Mouse (Mus musculus) intestine, embryonic 14.5 days (tissue): Measurements from ENCODE around the gene Fam126b. TPM values are rescaled to one million over a fixed set of nuclear protein-coding genes. Genes with fewer than 3 reads are reported as not detected.

Source experiments
- ATAC-seq: fragments of 200-750 bp; cut with Nextera tagmentation; replicated peaks from 2 replicates; pipeline ENCODE4 v1.8.0; 2017; ENCODE audit warnings: low read depth, moderate number of reproducible peaks, moderate TSS enrichment, moderate library complexity; ENCODE audit not compliant: low FRiP score, low TSS enrichment
- DNase-seq: peaks from one replicate; pipeline ENCODE4 v3.0.0-alpha.2; 2018; ENCODE audit warnings: low spot score
- H3K27ac ChIP-seq: fragments of 300-500 bp; sonication (generic); 2 replicates; pipeline ENCODE4 v1.5.1; 2014; ENCODE audit warnings: low read depth, mild to moderate bottlenecking, control low read depth
- H3K27me3 ChIP-seq: fragments of 300-500 bp; sonication (generic); replicated peaks from 2 replicates; pipeline ENCODE4 v1.6.1; 2014; ENCODE audit warnings: low read length, control low read depth; ENCODE audit not compliant: control insufficient read depth, insufficient read depth
- H3K36me3 ChIP-seq: fragments of 300-500 bp; sonication (generic); 2 replicates; pipeline ENCODE4 v1.6.1; 2014; ENCODE audit warnings: low read length, control low read depth; ENCODE audit not compliant: control insufficient read depth, insufficient read depth
- H3K4me1 ChIP-seq: fragments of 300-500 bp; sonication (generic); replicated peaks from 2 replicates; pipeline ENCODE4 v1.6.1; 2014; ENCODE audit warnings: low read length, control low read depth, mixed read lengths; ENCODE audit not compliant: control insufficient read depth, insufficient read depth
- H3K4me2 ChIP-seq: fragments of 300-500 bp; sonication (generic); 2 replicates; pipeline ENCODE4 v1.6.1; 2014; ENCODE audit warnings: low read length
- H3K4me3 ChIP-seq: fragments of 300-500 bp; sonication (generic); 2 replicates; pipeline ENCODE4 v1.5.1; 2014; ENCODE audit warnings: low read depth, low read length, control low read depth, mixed read lengths
- H3K9ac ChIP-seq: fragments of 300-500 bp; sonication (generic); 2 replicates; pipeline ENCODE4 v1.6.1; 2014; ENCODE audit warnings: mild to moderate bottlenecking, low read length
- H3K9me3 ChIP-seq: fragments of 300-500 bp; sonication (generic); 2 replicates; pipeline ENCODE4 v1.6.1; 2016; ENCODE audit warnings: low read length, control low read depth; ENCODE audit not compliant: control insufficient read depth
- WGBS: fragments of 180-500 bp; shearing (Covaris S2); extraction: QIAGEN DNeasy Blood & Tissue Kit; methylation state at CpG from one replicate; pipeline ENCODE4 v1.1.7; 2014; 5-methylcytosine and 5-hydroxymethylcytosine counted together
- polyA plus RNA-seq: library from polyadenylated mRNA; unstranded; fragments of >200 nt; fragmentation: Nextera tagmentation; extraction: Ambion mirVana; gene quantifications from 2 replicates; pipeline ENCODE4 v1.2.1, GENCODE M21; 2014

The Fam126b gene
- polyA plus RNA-seq, 1 experiment from 2014 or later, result 9.1 TPM

- ATAC-seq (peak; percentile 62), DNase-seq (peak; percentile 75)
- H3K9me3 ChIP-seq, result no peaks in the 10 kb centered on the region
- H3K4me3 ChIP-seq, result peak overlapping the region; percentile 99
- 5% methylated on average over 35 of the region's 36 CpGs for WGBS
- peaks cover 10% of the 10 kb centered on the region for H3K4me1 ChIP-seq
- H3K27me3 ChIP-seq, result no peaks in the 10 kb centered on the region
- 0 out of 2 replicates have a peak, but pooled peaks cover under 1% of the 10 kb centered on the region for H3K36me3 ChIP-seq
- peak overlapping the region; percentile 76 for H3K27ac ChIP-seq
- peak overlapping the region; percentile 56 for H3K4me2 ChIP-seq
- H3K9ac ChIP-seq, result peak overlapping the region; percentile 83
Measured at GRCm38 (mm10) chr1:58585373-58586170, 551 bp downstream of the Fam126b start.

- Histone ChIP-seq H3K27me3 (no peaks in the 10 kb centered on the region), H3K4me2 (no peak overlapping the region), H3K4me3 (no peak overlapping the region), H3K9ac (no peak overlapping the region), H3K9me3 (no peaks in the 10 kb centered on the region), H3K27ac (no peak overlapping the region), H3K4me1 (peaks cover 10% of the 10 kb centered on the region), H3K36me3 (no peaks in the 10 kb centered on the region)
- DNase-seq (no peak), ATAC-seq (no peak)
- WGBS, result 82% methylated on average over 1 of the region's 1 CpGs
Measured at GRCm38 (mm10) chr1:58584271-58584670, 1.9 kb downstream of the Fam126b start.

GRCm38 (mm10) chr1:58582611-58583010 is 3.5 kb downstream of the Fam126b start:
- ATAC-seq, result no peak
- WGBS, result 65% methylated on average over 1 of the region's 1 CpGs
- no peak overlapping the region for H3K4me2 ChIP-seq
- no peaks in the 10 kb centered on the region for H3K9me3 ChIP-seq
- H3K36me3 ChIP-seq, result no peaks in the 10 kb centered on the region
- DNase-seq, result no peak
- H3K27me3 ChIP-seq, result no peaks in the 10 kb centered on the region
- peaks cover 10% of the 10 kb centered on the region for H3K4me1 ChIP-seq
- H3K9ac ChIP-seq, result no peak overlapping the region
- H3K4me3 ChIP-seq, result no peak overlapping the region
- no peak overlapping the region for H3K27ac ChIP-seq

- H3K27me3 ChIP-seq, result no peaks in the 10 kb centered on the region
- H3K27ac ChIP-seq, result no peak overlapping the region
- no peak for DNase-seq
- no peak overlapping the region for H3K9ac ChIP-seq
- WGBS, result 84% methylated on average over 2 of the region's 2 CpGs
- no peaks in the 10 kb centered on the region for H3K36me3 ChIP-seq
- no peak overlapping the region for H3K4me3 ChIP-seq
- no peaks in the 10 kb centered on the region for H3K9me3 ChIP-seq
- no peak overlapping the region for H3K4me2 ChIP-seq
- no peak for ATAC-seq
- H3K4me1 ChIP-seq, result no peaks in the 10 kb centered on the region
Measured at GRCm38 (mm10) chr1:58579179-58579578, 6.9 kb downstream of the Fam126b start.

GRCm38 (mm10) chr1:58570437-58570836 is 15.7 kb downstream of the Fam126b start:
- Histone ChIP-seq H3K36me3 (no peaks in the 10 kb centered on the region), H3K27me3 (no peaks in the 10 kb centered on the region), H3K4me1 (no peaks in the 10 kb centered on the region), H3K27ac (no peak overlapping the region), H3K9ac (no peak overlapping the region), H3K4me3 (no peak overlapping the region), H3K9me3 (no peaks in the 10 kb centered on the region), H3K4me2 (no peak overlapping the region)
- WGBS, result 43% methylated on average over 4 of the region's 4 CpGs
- DNase-seq (no peak), ATAC-seq (no peak)

GRCm38 (mm10) chr1:58568456-58569130 is 17.5 kb downstream of the Fam126b start:
- H3K4me2 ChIP-seq, result no peak overlapping the region
- no peaks in the 10 kb centered on the region for H3K27me3 ChIP-seq
- 0 out of 2 replicates have a peak, but pooled peaks cover 4% of the 10 kb centered on the region for H3K36me3 ChIP-seq
- no peaks in the 10 kb centered on the region for H3K9me3 ChIP-seq
- H3K27ac ChIP-seq, result no peak overlapping the region
- no peak overlapping the region for H3K4me3 ChIP-seq
- H3K9ac ChIP-seq, result no peak overlapping the region
- DNase-seq, result no peak
- ATAC-seq, result no peak
- no peaks in the 10 kb centered on the region for H3K4me1 ChIP-seq

- Histone ChIP-seq H3K27me3 (no peaks in the 10 kb centered on the region), H3K27ac (no peak overlapping the region), H3K4me1 (no peaks in the 10 kb centered on the region), H3K9me3 (no peaks in the 10 kb centered on the region), H3K4me2 (no peak overlapping the region), H3K4me3 (no peak overlapping the region), H3K9ac (no peak overlapping the region), H3K36me3 (0 out of 2 replicates have a peak, but pooled peaks cover 7% of the 10 kb centered on the region)
- DNase-seq, result no peak
- ATAC-seq, result no peak
Measured at GRCm38 (mm10) chr1:58566621-58567020, 19.5 kb downstream of the Fam126b start.

GRCm38 (mm10) chr1:58564981-58565380 is 21.1 kb downstream of the Fam126b start:
- Histone ChIP-seq H3K4me1 (no peaks in the 10 kb centered on the region), H3K9me3 (no peaks in the 10 kb centered on the region), H3K9ac (no peak overlapping the region), H3K4me2 (no peak overlapping the region), H3K27ac (no peak overlapping the region), H3K27me3 (no peaks in the 10 kb centered on the region), H3K36me3 (peaks cover 8% of the 10 kb centered on the region), H3K4me3 (no peak overlapping the region)
- 86% methylated on average over 5 of the region's 5 CpGs for WGBS
- ATAC-seq (no peak), DNase-seq (no peak)
